Mouse (Mus musculus): Measurements from ENCODE around the gene Abhd2.

DNA sequence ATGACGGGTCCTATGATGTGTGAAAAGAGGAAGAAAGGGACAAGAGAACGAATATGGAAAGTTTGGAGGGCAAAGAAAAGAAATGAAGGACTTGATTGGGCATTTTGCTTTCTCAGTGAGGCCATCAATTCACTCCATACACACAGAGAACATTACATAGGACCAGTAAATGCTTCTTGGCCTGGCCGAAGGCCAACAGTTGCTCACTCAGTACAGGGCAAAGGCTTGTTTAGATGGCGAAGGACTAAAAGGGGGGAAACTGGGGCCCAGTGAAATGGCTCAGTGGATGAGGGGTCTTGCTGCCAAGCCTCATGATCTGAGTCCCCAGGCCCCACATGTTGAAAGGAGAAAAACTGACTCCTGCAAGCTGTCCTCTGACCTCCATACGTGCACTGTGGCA, 46.8 kb upstream of the Abhd2 start:
- TF ChIP-seq CTCF (IDR thresholded peaks at IDR 0.05; ENCODE audit: extremely low read depth, insufficient read depth, insufficient read length, insufficient replicate concordance), result no peak
- no peak for TF ChIP-seq POLR2A (IDR thresholded peaks at IDR 0.05; ENCODE audit: low read depth, low read length)

Measured in spleen, adult 2 months (tissue).